Mouse (Mus musculus) limb, embryonic 14.5 days (tissue): ENCODE measurements at regions not wholly inside any gene's neighbourhood (a gene's known extent, or its start where the extent isn't known, plus 50 kb on each side); places are given as distances from the start of the nearest gene placed in this dataset.

Experiments used
- ATAC-seq: fragments of 200-750 bp; cut with Nextera tagmentation; 2 replicates; pipeline ENCODE4 v1.8.0; 2017; ENCODE audit warnings: low read depth, moderate number of reproducible peaks, moderate TSS enrichment; ENCODE audit not compliant: low FRiP score
- DNase-seq: peaks from one replicate; pipeline ENCODE4 v3.0.0-alpha.2; 2015; ENCODE audit warnings: low spot score
- H3K27ac ChIP-seq: fragments of 300-500 bp; sonication (generic); replicated peaks from 2 replicates; pipeline ENCODE4 v1.5.1; 2014; ENCODE audit warnings: low read depth, mild to moderate bottlenecking, low read length, moderate library complexity, mixed read lengths
- H3K27me3 ChIP-seq: fragments of 300-500 bp; sonication (generic); 2 replicates; pipeline ENCODE4 v1.6.1; 2014; ENCODE audit warnings: low read length, mixed read lengths; ENCODE audit not compliant: control insufficient read depth, insufficient read depth
- H3K36me3 ChIP-seq: fragments of 300-500 bp; sonication (generic); 2 replicates; pipeline ENCODE4 v1.6.1; 2014; ENCODE audit warnings: mild to moderate bottlenecking, low read length, moderate library complexity, mixed read lengths; ENCODE audit not compliant: control insufficient read depth, insufficient read depth
- H3K4me1 ChIP-seq: fragments of 300-500 bp; sonication (generic); 2 replicates; pipeline ENCODE4 v1.6.1; 2014; ENCODE audit warnings: antibody characterized with exemption, low read length, mixed read lengths; ENCODE audit not compliant: control insufficient read depth, insufficient read depth
- H3K4me2 ChIP-seq: fragments of 300-500 bp; sonication (generic); replicated peaks from 2 replicates; pipeline ENCODE4 v1.6.1; 2014; ENCODE audit warnings: low read depth, mild to moderate bottlenecking, low read length, moderate library complexity; ENCODE audit not compliant: severe bottlenecking
- H3K4me3 ChIP-seq: fragments of 300-500 bp; sonication (generic); replicated peaks from 2 replicates; pipeline ENCODE4 v1.5.1; 2014; ENCODE audit warnings: low read length
- H3K9ac ChIP-seq: fragments of 300-500 bp; sonication (generic); 2 replicates; pipeline ENCODE4 v1.6.1; 2014; ENCODE audit warnings: mild to moderate bottlenecking, low read depth, low read length, moderate library complexity; ENCODE audit not compliant: severe bottlenecking
- H3K9me3 ChIP-seq: fragments of 300-500 bp; sonication (generic); 2 replicates; pipeline ENCODE4 v1.6.1; 2016; ENCODE audit warnings: low read length; ENCODE audit not compliant: control insufficient read depth
- POLR2A ChIP-seq: fragments of 200-500 bp; IDR thresholded peaks from 2 replicates; pipeline ENCODE4 v1.8.0; 2012; ENCODE audit warnings: inconsistent platforms, mild to moderate bottlenecking, moderate library complexity, borderline replicate concordance; ENCODE audit not compliant: insufficient read depth, insufficient read length; ENCODE audit errors: extremely low read depth
- WGBS: fragments of 180-500 bp; shearing (Covaris S2); extraction: QIAGEN DNeasy Blood & Tissue Kit; methylation state at CpG from one replicate; pipeline ENCODE4 v1.1.7; 2014; 5-methylcytosine and 5-hydroxymethylcytosine counted together

DNA sequence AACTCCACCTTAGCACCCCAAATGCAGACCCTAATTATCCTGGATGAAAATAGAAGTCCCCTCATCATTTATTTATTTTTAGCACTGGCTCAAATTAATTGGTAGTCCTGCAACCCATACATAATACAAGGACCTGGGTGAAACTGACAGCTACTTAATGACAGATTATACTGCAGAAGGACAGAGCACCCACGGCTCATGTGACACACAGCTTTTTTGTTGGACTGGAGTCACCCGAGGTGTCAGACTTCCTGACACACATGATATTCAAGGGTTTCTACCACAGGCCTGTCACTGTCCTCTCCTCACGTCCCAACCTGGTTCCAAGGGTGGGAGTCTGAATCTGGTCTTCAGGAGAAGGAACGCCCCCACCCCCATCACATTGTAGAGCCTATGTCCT, 156.5 kb downstream of the Kit start:
- no peak overlapping the region for H3K4me3 ChIP-seq
- DNase-seq (no peak), ATAC-seq (no peak)
- no peaks in the 10 kb centered on the region for H3K9me3 ChIP-seq
- H3K36me3 ChIP-seq, result no peaks in the 10 kb centered on the region
- no peak overlapping the region for H3K9ac ChIP-seq
- no peak for TF ChIP-seq POLR2A
- no peak overlapping the region for H3K4me2 ChIP-seq
- 82% methylated on average over 4 of the region's 4 CpGs for WGBS
- no peaks in the 10 kb centered on the region for H3K4me1 ChIP-seq
- H3K27me3 ChIP-seq, result no peaks in the 10 kb centered on the region
- H3K27ac ChIP-seq, result no peak overlapping the region

DNA sequence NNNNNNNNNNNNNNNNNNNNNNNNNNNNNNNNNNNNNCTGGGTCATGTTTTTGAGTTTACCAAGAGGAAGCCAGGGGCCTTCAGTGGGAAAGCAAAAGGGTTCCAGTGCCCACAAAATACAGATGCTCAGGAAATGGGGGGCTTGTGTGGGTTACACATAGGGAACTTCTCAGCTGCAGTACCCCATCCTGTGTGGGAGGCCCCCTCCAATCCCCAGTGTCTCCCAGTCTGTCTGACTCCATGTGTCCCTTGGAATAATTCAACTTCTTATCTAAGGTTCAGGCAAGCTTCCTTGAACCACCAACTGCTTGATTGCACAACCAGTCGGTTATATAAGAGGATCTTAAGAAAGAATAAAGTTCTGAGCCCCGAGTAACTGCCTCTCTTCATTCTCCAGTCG, 156.0 kb downstream of the Kit start:
- WGBS, result 77% methylated on average over 3 of the region's 3 CpGs
- no peak for ATAC-seq
- Histone ChIP-seq H3K9me3 (no peaks in the 10 kb centered on the region), H3K4me1 (no peaks in the 10 kb centered on the region), H3K4me2 (no peak overlapping the region), H3K27ac (no peak overlapping the region), H3K27me3 (no peaks in the 10 kb centered on the region), H3K9ac (no peak overlapping the region), H3K36me3 (no peaks in the 10 kb centered on the region), H3K4me3 (no peak overlapping the region)
- TF ChIP-seq POLR2A, result no peak
- no peak for DNase-seq

DNA sequence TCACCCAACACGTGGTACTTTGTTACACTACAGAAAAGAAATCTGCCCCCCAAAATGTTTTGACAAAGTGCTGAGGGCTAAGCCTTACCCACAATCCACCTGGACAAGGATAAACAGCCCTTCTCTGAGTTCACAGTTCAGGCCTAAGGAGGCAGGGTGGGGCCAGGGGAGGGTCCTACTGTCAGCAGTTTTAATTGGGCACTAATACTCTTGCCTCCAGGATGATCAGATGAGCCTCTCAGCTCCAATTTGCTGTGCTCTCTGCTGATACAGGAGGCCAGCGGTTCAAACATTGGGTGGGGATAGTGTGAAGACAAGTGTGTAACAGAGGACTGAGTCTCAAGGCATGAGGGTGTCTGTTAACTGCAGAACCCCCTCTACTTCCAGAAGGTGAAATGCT, 146.6 kb downstream of the Kit start:
- ATAC-seq (no peak), DNase-seq (no peak)
- Histone ChIP-seq H3K36me3 (no peaks in the 10 kb centered on the region), H3K4me1 (no peaks in the 10 kb centered on the region), H3K4me2 (no peak overlapping the region), H3K27ac (no peak overlapping the region), H3K4me3 (no peak overlapping the region), H3K9ac (no peak overlapping the region), H3K27me3 (no peaks in the 10 kb centered on the region), H3K9me3 (no peaks in the 10 kb centered on the region)
- no peak for TF ChIP-seq POLR2A
- 65% methylated on average over 2 of the region's 2 CpGs for WGBS

DNA sequence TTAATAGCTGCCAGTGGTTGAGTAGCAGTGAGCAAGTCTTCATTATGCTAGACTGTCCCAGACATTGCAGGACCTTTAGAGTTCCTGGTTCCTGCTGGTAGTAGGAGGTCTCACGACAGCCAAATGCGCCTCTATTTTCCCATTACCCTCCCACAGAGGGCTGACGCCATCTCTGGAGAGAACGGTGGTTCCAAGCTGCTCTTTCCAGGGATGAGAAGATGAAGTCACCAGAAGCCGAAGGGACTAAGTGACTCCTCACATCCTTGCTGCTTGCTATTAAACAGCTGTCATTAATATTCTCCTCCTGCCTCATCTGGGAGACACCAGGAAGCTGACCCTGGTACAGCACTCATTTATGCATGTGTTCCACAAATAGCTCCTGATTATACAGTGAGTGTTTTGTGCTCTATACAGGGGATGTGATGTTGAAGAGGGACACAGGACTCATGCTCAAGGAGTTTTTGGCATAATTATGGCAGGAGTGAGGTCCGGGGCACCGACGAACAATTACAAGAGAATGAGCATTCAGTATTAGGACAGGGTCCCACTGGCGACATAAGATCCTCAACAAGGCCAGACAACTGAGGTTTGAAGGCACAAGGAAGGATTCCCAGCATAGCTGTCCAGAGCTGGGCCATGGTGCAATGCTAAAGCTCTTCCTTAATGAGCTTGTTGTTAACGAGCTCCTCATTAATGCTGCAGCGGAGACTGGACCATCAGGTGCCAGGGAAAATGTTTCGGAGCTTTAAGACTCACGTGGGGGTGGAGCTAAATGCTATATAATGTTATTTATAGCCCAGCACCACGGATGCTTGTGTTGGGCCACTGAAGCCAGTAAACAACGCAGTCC, 145.6 kb downstream of the Kit start:
- no peak overlapping the region for H3K4me3 ChIP-seq
- no peaks in the 10 kb centered on the region for H3K4me1 ChIP-seq
- no peak for DNase-seq
- no peak for TF ChIP-seq POLR2A
- no peaks in the 10 kb centered on the region for H3K9me3 ChIP-seq
- no peak overlapping the region for H3K4me2 ChIP-seq
- 48% methylated on average over 15 of the region's 15 CpGs for WGBS
- no peak for ATAC-seq
- H3K36me3 ChIP-seq, result no peaks in the 10 kb centered on the region
- no peaks in the 10 kb centered on the region for H3K27me3 ChIP-seq
- H3K27ac ChIP-seq, result no peak overlapping the region
- H3K9ac ChIP-seq, result no peak overlapping the region

DNA sequence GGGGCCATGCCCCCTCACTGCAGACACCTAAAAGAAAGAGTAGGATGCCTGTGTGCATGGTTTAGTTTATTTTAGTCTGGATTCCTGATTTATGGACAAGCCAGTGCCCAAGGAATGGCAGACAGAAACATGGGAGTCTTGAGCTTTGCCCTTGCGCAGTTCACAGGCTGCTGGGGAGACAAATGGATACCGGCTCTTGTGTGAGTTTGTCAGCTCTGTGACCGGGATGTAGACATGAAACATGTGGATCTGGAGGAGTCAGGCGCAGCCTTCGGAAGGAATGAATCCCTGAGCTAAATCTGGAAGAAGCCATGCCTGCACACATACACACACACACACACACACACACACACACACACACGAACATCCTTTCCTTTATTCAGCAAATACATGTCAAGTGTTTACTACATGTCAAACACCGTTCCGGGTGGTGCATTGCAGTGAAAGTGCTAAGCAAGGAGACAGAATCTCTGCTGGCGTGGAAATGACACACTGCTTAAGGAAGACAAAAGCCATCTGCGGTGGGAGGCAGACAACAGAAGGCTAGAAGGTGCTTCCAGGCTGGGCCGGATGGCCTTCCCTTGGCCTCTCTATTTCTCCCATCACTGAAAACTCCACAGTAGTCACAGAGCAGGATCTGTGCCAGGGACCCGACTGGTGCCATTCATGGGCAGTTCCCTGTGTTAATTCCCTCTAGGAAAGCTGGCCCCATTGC, 144.0 kb downstream of the Kit start:
- Histone ChIP-seq H3K4me3 (no peak overlapping the region), H3K36me3 (no peaks in the 10 kb centered on the region), H3K4me2 (no peak overlapping the region), H3K9ac (no peak overlapping the region), H3K27ac (no peak overlapping the region), H3K4me1 (no peaks in the 10 kb centered on the region), H3K27me3 (no peaks in the 10 kb centered on the region), H3K9me3 (no peaks in the 10 kb centered on the region)
- WGBS, result 84% methylated on average over 12 of the region's 12 CpGs
- TF ChIP-seq POLR2A, result no peak
- DNase-seq (no peak), ATAC-seq (no peak)
